Mouse (Mus musculus) adrenal gland, postnatal 14 days (tissue): ENCODE measurements around the gene Tnfsf13. TPM values are rescaled to one million over a fixed set of nuclear protein-coding genes. Genes with fewer than 3 reads are reported as not detected.

Source experiments
- DNase-seq: peaks from one replicate; pipeline ENCODE4 v3.0.0; 2021; ENCODE audit warnings: mixed read lengths
- microRNA-seq, 2 experiments: library from miRNA; unstranded; fragments of <30 nt; microRNA quantifications; one replicate each; pipeline ENCODE4 v1.2.0; 2021
- total RNA-seq: library from RNA; stranded (reverse); gene quantifications from 2 replicates; pipeline ENCODE4 v1.2.3, GENCODE M21; 2021

Tnfsf13 gene
- total RNA-seq, 1 experiment from 2014 or later = 2.7 TPM

- DNase-seq = peak; percentile 53
These were observed 32.2 kb downstream of the Tnfsf13 start for GRCm38 (mm10) chr11:69653399-69653798.

- no peak for DNase-seq
These were observed 39.7 kb downstream of the Tnfsf13 start for GRCm38 (mm10) chr11:69645860-69646259.

- DNase-seq = no peak
These were observed 50.1 kb downstream of the Tnfsf13 start for GRCm38 (mm10) chr11:69635471-69635870.

GRCm38 (mm10) chr11:69633128-69633866, 52.3 kb downstream of the Tnfsf13 start:
- peak; percentile 86 for DNase-seq

Small RNA genes lying within 50 kb of the gene (microRNA-seq; reads per million reads assigned to microRNA genes)
- gene Mir1934 (4.2 to 4.3 reads per million in 2 experiments), gene Mir467f (0 reads per million in 2 experiments)

Other genes starting within 250 kb of the Tnfsf13 start
- gene Dnah2, start 136.7 kb downstream of the Tnfsf13 start, total RNA-seq = 0.22 and 0.49 TPM in 2 replicates
- gene Efnb3, start 125.6 kb downstream of the Tnfsf13 start, total RNA-seq = 1.5 and 2.0 TPM in 2 replicates
- 9.2 and 10.1 TPM in 2 replicates for gene Wrap53, start 105.5 kb downstream of the Tnfsf13 start, total RNA-seq
- gene Trp53, start 105.4 kb downstream of the Tnfsf13 start, total RNA-seq = 66.4 and 78.4 TPM in 2 replicates
- 37.4 and 39.7 TPM in 2 replicates for gene Atp1b2, start 79.8 kb downstream of the Tnfsf13 start, total RNA-seq
- not detected in 2 replicates for gene Shbg, start 67.9 kb downstream of the Tnfsf13 start, total RNA-seq
- gene Sat2, start 63.8 kb downstream of the Tnfsf13 start, total RNA-seq = 7.9 and 8.2 TPM in 2 replicates
- gene Fxr2, start 52.8 kb downstream of the Tnfsf13 start, total RNA-seq = 75.5 and 84.3 TPM in 2 replicates
- gene Sox15, start 30.5 kb downstream of the Tnfsf13 start, total RNA-seq = 0.45 TPM in 1 of 2 replicates, not detected in the other
- gene Mpdu1, start 23.1 kb downstream of the Tnfsf13 start, total RNA-seq = 96.2 and 101 TPM in 2 replicates
- 8.6 and 12.2 TPM in 2 replicates for gene Cd68, start 19.6 kb downstream of the Tnfsf13 start, total RNA-seq
- 642 and 752 TPM in 2 replicates for gene Eif4a1, start 13.4 kb downstream of the Tnfsf13 start, total RNA-seq
- 71.6 and 72.4 TPM in 2 replicates for gene Senp3, start 3.7 kb downstream of the Tnfsf13 start, total RNA-seq
- 20.3 and 21.5 TPM in 2 replicates for gene Tnfsf12, start 10.1 kb upstream of the Tnfsf13 start, total RNA-seq
- 3.9 and 4.6 TPM in 2 replicates for gene Tnfsfm13, start 10.3 kb upstream of the Tnfsf13 start, total RNA-seq
- gene Polr2a, start 72.9 kb upstream of the Tnfsf13 start, total RNA-seq = 78.0 and 84.0 TPM in 2 replicates
- not detected in 2 replicates for gene Slc35g3, start 76.2 kb upstream of the Tnfsf13 start, total RNA-seq
- gene Zbtb4, start 80.1 kb upstream of the Tnfsf13 start, total RNA-seq = 39.9 and 42.4 TPM in 2 replicates
- 2.4 and 3.2 TPM in 2 replicates for gene Chrnb1, start 110.2 kb upstream of the Tnfsf13 start, total RNA-seq
- 3.5 and 3.8 TPM in 2 replicates for gene Fgf11, start 116.1 kb upstream of the Tnfsf13 start, total RNA-seq
- gene Tmem102, start 119.8 kb upstream of the Tnfsf13 start, total RNA-seq = 0.74 and 1.1 TPM in 2 replicates
- gene Gm39566, start 129.5 kb upstream of the Tnfsf13 start, total RNA-seq = not detected in 2 replicates
- not detected in 2 replicates for gene Spem2, start 132.7 kb upstream of the Tnfsf13 start, total RNA-seq
- gene Spem1, start 136.4 kb upstream of the Tnfsf13 start, total RNA-seq = 0.38 TPM in 1 of 2 replicates, not detected in the other
- 17.6 and 20.6 TPM in 2 replicates for gene Nlgn2, start 152.0 kb upstream of the Tnfsf13 start, total RNA-seq
- gene Tmem256, start 152.7 kb upstream of the Tnfsf13 start, total RNA-seq = 114 and 128 TPM in 2 replicates
- 50.5 and 51.3 TPM in 2 replicates for gene Plscr3, start 160.6 kb upstream of the Tnfsf13 start, total RNA-seq
- 0.30 TPM in 1 of 2 replicates, not detected in the other for gene Tnk1, start 172.9 kb upstream of the Tnfsf13 start, total RNA-seq
- gene Tmem95, start 192.2 kb upstream of the Tnfsf13 start, total RNA-seq = not detected in 2 replicates
- 4.1 and 4.4 TPM in 2 replicates for gene Kctd11, start 195.6 kb upstream of the Tnfsf13 start, total RNA-seq
- gene Acap1, start 209.8 kb upstream of the Tnfsf13 start, total RNA-seq = 2.1 and 14.4 TPM in 2 replicates
- gene 2810408A11Rik, start 215.2 kb upstream of the Tnfsf13 start, total RNA-seq = 1.8 and 2.1 TPM in 2 replicates
- 45.9 and 48.8 TPM in 2 replicates for gene Neurl4, start 215.3 kb upstream of the Tnfsf13 start, total RNA-seq
- 52.3 and 57.3 TPM in 2 replicates for gene Gps2, start 228.1 kb upstream of the Tnfsf13 start, total RNA-seq
- 616 and 636 TPM in 2 replicates for gene Eif5a, start 236.2 kb upstream of the Tnfsf13 start, total RNA-seq